In the genomic region with DNA sequence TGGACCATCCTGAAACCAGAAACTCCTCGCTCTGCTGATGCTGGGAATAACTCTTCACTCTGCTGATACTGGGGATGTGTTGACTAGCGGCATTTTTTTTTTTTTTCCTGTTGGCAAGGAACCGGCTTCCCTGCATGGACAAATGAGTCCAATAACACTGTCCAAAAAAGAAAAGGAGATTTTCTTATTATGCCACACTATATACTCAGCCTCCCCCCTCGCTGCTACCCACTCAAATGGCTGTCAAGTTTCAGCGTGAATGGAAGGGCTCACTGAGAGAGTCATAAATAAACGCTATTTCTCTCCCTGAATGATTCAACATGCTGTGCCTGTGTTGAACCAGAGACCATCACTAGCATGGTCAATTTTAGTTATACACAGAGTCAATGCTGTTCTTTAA, we compare ENCODE assay signal across 26 mouse cellular contexts.
DNase-seq lines count a peak whose midpoint lies in the region; ATAC-seq and TF ChIP-seq lines count a peak whose summit lies in the region.
"Had no signal": no experiment of that assay in that cellular context is flagged by ENCODE, and none has a peak within 500 bp of the region (broad histone marks: within the 10 kb centered on the region; RNA-seq: fewer than 3 reads in every experiment).

No protein-coding gene starts in this region.

- no peak for TF ChIP-seq CTCF in midbrain, postnatal 0 days (IDR thresholded peaks at IDR 0.05)
- no peak for TF ChIP-seq CTCF in liver, postnatal 0 days (IDR thresholded peaks at IDR 0.05; ENCODE audit: low read depth)

- no peak overlapping the region for H3K4me3 ChIP-seq in midbrain, postnatal 0 days (ENCODE audit: low read depth, low read length)
- no peak overlapping the region for H3K4me3 ChIP-seq in midbrain, embryonic 15.5 days
- H3K4me3 ChIP-seq in liver, postnatal 0 days (ENCODE audit: low read depth, low read length): no peak overlapping the region
- H3K4me3 ChIP-seq: embryonic facial prominence, embryonic 12.5 days; embryonic facial prominence, embryonic 15.5 days; heart, adult 2 months; heart, embryonic 10.5 days; heart, embryonic 13.5 days; hindbrain, embryonic 13.5 days had no signal

- ATAC-seq in midbrain, postnatal 0 days (ENCODE audit: low FRiP score): no peak
- ATAC-seq in midbrain, embryonic 15.5 days (replicated peaks): no peak
- ATAC-seq in liver, postnatal 0 days: no peak
- ATAC-seq: CD4-positive, CD25-positive, alpha-beta regulatory T cell, adult 4 months; forebrain, embryonic 14.5 days; forebrain, postnatal 0 days; hindbrain, embryonic 16.5 days; inflammation-experienced regulatory T-cells, adult 6 months had no signal

- H3K27ac ChIP-seq in midbrain, postnatal 0 days (ENCODE audit: low read depth, low read length): no peak overlapping the region
- no peak overlapping the region for H3K27ac ChIP-seq in midbrain, embryonic 15.5 days
- no peak overlapping the region for H3K27ac ChIP-seq in liver, postnatal 0 days (ENCODE audit: low read depth)
- H3K27ac ChIP-seq: embryonic facial prominence, embryonic 12.5 days; embryonic facial prominence, embryonic 15.5 days; heart, adult 2 months; heart, embryonic 10.5 days; heart, embryonic 13.5 days; hindbrain, embryonic 13.5 days had no signal

- DNase-seq in heart, adult 11 months: peak; percentile 14
- DNase-seq in heart, postnatal 4 days: no peak
- peak; percentile 10 for DNase-seq in midbrain, postnatal 0 days (ENCODE audit: low spot score)
- peak; percentile 65 for DNase-seq in brain, adult 2 months (ENCODE audit: low read depth, low spot score)
- peak; percentile 30 to 36 for DNase-seq in right cerebral cortex, postnatal 10 days (ENCODE audit: low spot score in 2 of 2)
- DNase-seq in liver, postnatal 0 days: no peak
- DNase-seq in urinary bladder, postnatal 10 days (ENCODE audit: low spot score): no peak
- DNase-seq: adrenal gland, adult 2 months; adrenal gland, postnatal 25 days; cerebellum, adult 18-20 months; cerebellum, adult 9-10 months; cerebellum, postnatal 14 days; forebrain, postnatal 0 days; gastrocnemius, postnatal 25 days; heart, adult 2 months; heart, postnatal 14 days had no signal

- TF ChIP-seq EP300 in liver, postnatal 0 days (IDR thresholded peaks at IDR 0.05; ENCODE audit: low read depth): no peak

- no peak overlapping the region for H3K4me2 ChIP-seq in midbrain, postnatal 0 days (ENCODE audit: low read depth, low read length, poor library complexity, severe bottlenecking)
- H3K4me2 ChIP-seq in midbrain, embryonic 15.5 days: no peak overlapping the region
- no peak overlapping the region for H3K4me2 ChIP-seq in liver, postnatal 0 days (ENCODE audit: low read depth, low read length)
- H3K4me2 ChIP-seq: embryonic facial prominence, embryonic 12.5 days; embryonic facial prominence, embryonic 15.5 days; heart, embryonic 13.5 days; hindbrain, embryonic 13.5 days had no signal

- H3K4me1 ChIP-seq in midbrain, postnatal 0 days (ENCODE audit: insufficient read depth, low read length): no peaks in the 10 kb centered on the region; the same call in 1 of the 2 replicates
- H3K4me1 ChIP-seq in midbrain, embryonic 15.5 days: no peaks in the 10 kb centered on the region
- H3K4me1 ChIP-seq in liver, postnatal 0 days (ENCODE audit: insufficient read depth): no peaks in the 10 kb centered on the region
- H3K4me1 ChIP-seq: embryonic facial prominence, embryonic 12.5 days; embryonic facial prominence, embryonic 15.5 days; heart, embryonic 10.5 days; heart, embryonic 13.5 days; hindbrain, embryonic 13.5 days had no signal

- H3K36me3 ChIP-seq in midbrain, postnatal 0 days (ENCODE audit: insufficient read depth, low read length): no peaks in the 10 kb centered on the region
- H3K36me3 ChIP-seq in midbrain, embryonic 15.5 days (replicated peaks): no peaks in the 10 kb centered on the region
- H3K36me3 ChIP-seq in liver, postnatal 0 days (replicated peaks; ENCODE audit: insufficient read depth, low read length): no peaks in the 10 kb centered on the region
- H3K36me3 ChIP-seq: embryonic facial prominence, embryonic 12.5 days; embryonic facial prominence, embryonic 15.5 days; heart, embryonic 10.5 days; heart, embryonic 13.5 days; hindbrain, embryonic 13.5 days had no signal

- no peaks in the 10 kb centered on the region for H3K9me3 ChIP-seq in midbrain, postnatal 0 days (ENCODE audit: low read length)
- no peaks in the 10 kb centered on the region for H3K9me3 ChIP-seq in midbrain, embryonic 15.5 days
- no peaks in the 10 kb centered on the region for H3K9me3 ChIP-seq in liver, postnatal 0 days (ENCODE audit: low read length)
- H3K9me3 ChIP-seq: embryonic facial prominence, embryonic 12.5 days; embryonic facial prominence, embryonic 15.5 days; heart, embryonic 10.5 days; heart, embryonic 13.5 days; hindbrain, embryonic 13.5 days had no signal

- no peak overlapping the region for H3K9ac ChIP-seq in midbrain, postnatal 0 days (replicated peaks; ENCODE audit: low read length, poor library complexity, severe bottlenecking)
- H3K9ac ChIP-seq in midbrain, embryonic 15.5 days: no peak overlapping the region
- H3K9ac ChIP-seq in liver, postnatal 0 days (replicated peaks): no peak overlapping the region
- H3K9ac ChIP-seq: embryonic facial prominence, embryonic 12.5 days; embryonic facial prominence, embryonic 15.5 days; forebrain, postnatal 0 days; heart, embryonic 13.5 days; hindbrain, embryonic 13.5 days had no signal

- 63% methylated on average over 6 of the region's 6 CpGs for WGBS in midbrain, postnatal 0 days
- WGBS in midbrain, embryonic 15.5 days: 70% methylated on average over 6 of the region's 6 CpGs
- WGBS in liver, postnatal 0 days (ENCODE audit: insufficient replicate concordance): 71% methylated on average over 6 of the region's 6 CpGs

- H3K27me3 ChIP-seq in midbrain, postnatal 0 days (ENCODE audit: insufficient read depth, low read length): no peaks in the 10 kb centered on the region
- H3K27me3 ChIP-seq in midbrain, embryonic 15.5 days (replicated peaks): no peaks in the 10 kb centered on the region
- no peaks in the 10 kb centered on the region for H3K27me3 ChIP-seq in liver, postnatal 0 days (ENCODE audit: insufficient read depth, low read length)
- H3K27me3 ChIP-seq: embryonic facial prominence, embryonic 12.5 days; embryonic facial prominence, embryonic 15.5 days; heart, embryonic 13.5 days; hindbrain, embryonic 13.5 days had no signal

Comparison
In these comparisons a context has a peak if more than half of its experiments do, and no peak if none do; other contexts are left out.
1. DNase-seq: peak in heart, adult 11 months (single experiment), midbrain, postnatal 0 days (single experiment), brain, adult 2 months (single experiment) and right cerebral cortex, postnatal 10 days (2 of 2); none in heart, postnatal 4 days (single experiment), liver, postnatal 0 days (single experiment) and urinary bladder, postnatal 10 days (single experiment).